Mouse (Mus musculus) ZHBTc4 (cell line): Measurements from ENCODE around the gene Nbeal1.

Experiments used
- DNase-seq: peaks from one replicate; pipeline ENCODE4 v3.0.0-alpha.2; 2011; ENCODE audit warnings: low read depth, low spot score

The Nbeal1 gene

GRCm38 (mm10) chr1:60343630-60344455, 163.4 kb downstream of the Nbeal1 start:
- DNase-seq, result no peak

DNA sequence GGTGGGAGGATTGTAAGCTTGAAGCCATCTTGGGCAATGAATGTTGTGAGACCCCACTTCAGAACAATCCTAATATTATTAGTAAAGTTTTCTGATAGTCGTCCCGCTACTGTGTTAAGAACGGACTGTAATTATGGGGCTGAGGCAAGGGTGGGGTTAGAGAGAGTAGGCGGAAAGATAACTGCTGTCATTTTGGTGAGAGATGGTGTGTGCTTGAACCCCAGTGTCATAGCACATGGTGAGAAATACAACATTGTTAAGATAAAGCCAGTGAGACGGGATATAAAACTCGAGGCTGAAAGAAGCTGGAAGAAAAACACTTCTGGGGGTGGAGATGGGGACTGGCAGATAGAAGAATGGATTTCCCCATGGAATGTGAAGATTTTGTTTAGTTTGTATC, 164.3 kb downstream of the Nbeal1 start:
- DNase-seq, result no peak

- DNase-seq, result no peak
Measured at GRCm38 (mm10) chr1:60345712-60346111, 165.3 kb downstream of the Nbeal1 start.

GRCm38 (mm10) chr1:60352786-60353185, 172.4 kb downstream of the Nbeal1 start:
- DNase-seq, result no peak

- no peak for DNase-seq
Measured at GRCm38 (mm10) chr1:60361626-60362025, 181.2 kb downstream of the Nbeal1 start.

- DNase-seq, result no peak
Measured at GRCm38 (mm10) chr1:60376556-60376955, 196.2 kb downstream of the Nbeal1 start.

DNA sequence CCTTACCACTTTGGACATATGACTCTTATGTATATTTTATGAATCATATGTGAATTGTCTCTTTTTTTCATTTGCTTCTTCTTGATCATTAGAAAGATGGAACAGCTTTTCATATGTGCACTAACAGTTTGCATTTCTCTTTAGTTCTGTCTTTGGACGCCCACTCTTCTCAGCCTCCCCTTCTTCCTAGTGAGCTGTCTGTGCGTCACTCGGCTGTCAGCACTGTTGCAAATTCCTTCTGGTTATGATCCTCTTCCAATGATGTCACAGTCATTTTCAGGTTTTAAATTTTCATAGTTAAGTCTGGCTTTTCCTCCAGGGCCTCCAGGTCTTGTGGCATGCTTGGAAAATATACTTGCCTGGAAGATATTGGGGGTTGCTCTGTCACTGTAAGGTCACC, 201.5 kb downstream of the Nbeal1 start:
- no peak for DNase-seq
